Mouse (Mus musculus): ENCODE results near the gene Csnk2a1. TPM values are rescaled to one million over a fixed set of nuclear protein-coding genes. Genes with fewer than 3 reads are reported as not detected.
"Not testable (repeated sequence)": the region's sequence is repeated elsewhere in the genome, so short reads cannot be mapped to it uniquely, and the experiment has no call there.

Gene Csnk2a1
- polyA plus RNA-seq, 1 experiment from 2014 or later: 57.8 TPM

- WGBS: 95% methylated on average over 1 of the region's 1 CpGs
- no peaks in the 10 kb centered on the region for H3K36me3 ChIP-seq (replicated peaks; ENCODE audit: control insufficient read depth, insufficient read depth, low read depth, low read length)
- no peak overlapping the region for H3K9ac ChIP-seq (replicated peaks; ENCODE audit: low read length)
- H3K9me3 ChIP-seq (replicated peaks; ENCODE audit: control insufficient read depth, low read length): no peaks in the 10 kb centered on the region
- no peak for DNase-seq (ENCODE audit: low spot score)
- no peak overlapping the region for H3K4me2 ChIP-seq (ENCODE audit: low read depth, low read length)
- no peaks in the 10 kb centered on the region for H3K27me3 ChIP-seq (ENCODE audit: control insufficient read depth, insufficient read depth, low read length)
- no peak overlapping the region for H3K27ac ChIP-seq (replicated peaks; ENCODE audit: low read depth, low read length)
- H3K4me3 ChIP-seq (ENCODE audit: low read depth, low read length): no peak overlapping the region
- no peak for ATAC-seq (replicated peaks; ENCODE audit: insufficient number of reproducible peaks, low FRiP score, low TSS enrichment, low read depth)
- H3K4me1 ChIP-seq (ENCODE audit: control insufficient read depth, insufficient read depth, low read length): no peaks in the 10 kb centered on the region
These were observed 20.6 kb downstream of the Csnk2a1 start for GRCm38 (mm10) chr2:152247213-152247612.

- Histone ChIP-seq H3K27me3 (ENCODE audit: control insufficient read depth, insufficient read depth, low read length) (no peaks in the 10 kb centered on the region), H3K36me3 (replicated peaks; ENCODE audit: control insufficient read depth, insufficient read depth, low read depth, low read length) (no peaks in the 10 kb centered on the region; the same call in 1 of the 2 replicates), H3K27ac (replicated peaks; ENCODE audit: low read depth, low read length) (no peak overlapping the region), H3K4me1 (ENCODE audit: control insufficient read depth, insufficient read depth, low read length) (no peaks in the 10 kb centered on the region), H3K9me3 (replicated peaks; ENCODE audit: control insufficient read depth, low read length) (no peaks in the 10 kb centered on the region), H3K4me3 (ENCODE audit: low read depth, low read length) (no peak overlapping the region), H3K4me2 (ENCODE audit: low read depth, low read length) (no peak overlapping the region), H3K9ac (replicated peaks; ENCODE audit: low read length) (no peak overlapping the region)
- DNase-seq (ENCODE audit: low spot score) (no peak), ATAC-seq (replicated peaks; ENCODE audit: insufficient number of reproducible peaks, low FRiP score, low TSS enrichment, low read depth) (no peak)
- 49% methylated on average over 2 of the region's 4 CpGs for WGBS
These were observed 23.9 kb downstream of the Csnk2a1 start for GRCm38 (mm10) chr2:152250511-152250910.

GRCm38 (mm10) chr2:152259739-152260138 lies 33.1 kb downstream of the Csnk2a1 start:
- H3K27me3 ChIP-seq (ENCODE audit: control insufficient read depth, insufficient read depth, low read length): no peaks in the 10 kb centered on the region
- no peaks in the 10 kb centered on the region for H3K4me1 ChIP-seq (ENCODE audit: control insufficient read depth, insufficient read depth, low read length)
- H3K4me2 ChIP-seq (ENCODE audit: low read depth, low read length): no peak overlapping the region
- no peak overlapping the region for H3K9ac ChIP-seq (replicated peaks; ENCODE audit: low read length)
- H3K27ac ChIP-seq (replicated peaks; ENCODE audit: low read depth, low read length): no peak overlapping the region
- H3K4me3 ChIP-seq (ENCODE audit: low read depth, low read length): no peak overlapping the region
- no peak for DNase-seq (ENCODE audit: low spot score)
- H3K9me3 ChIP-seq (replicated peaks; ENCODE audit: control insufficient read depth, low read length): no peaks in the 10 kb centered on the region
- 83% methylated on average over 1 of the region's 1 CpGs for WGBS
- peaks cover 13% of the 10 kb centered on the region for H3K36me3 ChIP-seq (replicated peaks; ENCODE audit: control insufficient read depth, insufficient read depth, low read depth, low read length)
- no peak for ATAC-seq (replicated peaks; ENCODE audit: insufficient number of reproducible peaks, low FRiP score, low TSS enrichment, low read depth)

- DNase-seq (ENCODE audit: low spot score) (peak; percentile 13), ATAC-seq (replicated peaks; ENCODE audit: insufficient number of reproducible peaks, low FRiP score, low TSS enrichment, low read depth) (no peak)
- no peak overlapping the region for H3K4me3 ChIP-seq (ENCODE audit: low read depth, low read length)
- H3K9ac ChIP-seq (replicated peaks; ENCODE audit: low read length): no peak overlapping the region
- H3K27me3 ChIP-seq (ENCODE audit: control insufficient read depth, insufficient read depth, low read length): no peaks in the 10 kb centered on the region
- 87% methylated on average over 2 of the region's 2 CpGs for WGBS
- H3K9me3 ChIP-seq (replicated peaks; ENCODE audit: control insufficient read depth, low read length): no peaks in the 10 kb centered on the region
- no peak overlapping the region for H3K27ac ChIP-seq (replicated peaks; ENCODE audit: low read depth, low read length)
- H3K36me3 ChIP-seq (replicated peaks; ENCODE audit: control insufficient read depth, insufficient read depth, low read depth, low read length): peaks cover 3% of the 10 kb centered on the region
- no peaks in the 10 kb centered on the region for H3K4me1 ChIP-seq (ENCODE audit: control insufficient read depth, insufficient read depth, low read length)
- no peak overlapping the region for H3K4me2 ChIP-seq (ENCODE audit: low read depth, low read length)
These were observed 47.0 kb downstream of the Csnk2a1 start for GRCm38 (mm10) chr2:152273639-152274038.

- Histone ChIP-seq H3K4me3 (ENCODE audit: low read depth, low read length) (no peak overlapping the region), H3K27me3 (ENCODE audit: control insufficient read depth, insufficient read depth, low read length) (no peaks in the 10 kb centered on the region), H3K9me3 (replicated peaks; ENCODE audit: control insufficient read depth, low read length) (no peaks in the 10 kb centered on the region), H3K4me1 (ENCODE audit: control insufficient read depth, insufficient read depth, low read length) (no peaks in the 10 kb centered on the region), H3K27ac (replicated peaks; ENCODE audit: low read depth, low read length) (no peak overlapping the region), H3K4me2 (ENCODE audit: low read depth, low read length) (no peak overlapping the region), H3K9ac (replicated peaks; ENCODE audit: low read length) (no peak overlapping the region), H3K36me3 (replicated peaks; ENCODE audit: control insufficient read depth, insufficient read depth, low read depth, low read length) (no peaks in the 10 kb centered on the region; the same call in none of the 2 replicates)
- no peak for DNase-seq (ENCODE audit: low spot score)
- 84% methylated on average over 3 of the region's 3 CpGs for WGBS
- no peak for ATAC-seq (replicated peaks; ENCODE audit: insufficient number of reproducible peaks, low FRiP score, low TSS enrichment, low read depth)
These were observed 54.8 kb downstream of the Csnk2a1 start for GRCm38 (mm10) chr2:152281407-152281806.

- WGBS: 89% methylated on average over 5 of the region's 5 CpGs
- H3K27ac ChIP-seq (replicated peaks; ENCODE audit: low read depth, low read length): no peak overlapping the region
- ATAC-seq (replicated peaks; ENCODE audit: insufficient number of reproducible peaks, low FRiP score, low TSS enrichment, low read depth): no peak
- no peaks in the 10 kb centered on the region for H3K36me3 ChIP-seq (replicated peaks; ENCODE audit: control insufficient read depth, insufficient read depth, low read depth, low read length)
- H3K9ac ChIP-seq (replicated peaks; ENCODE audit: low read length): no peak overlapping the region
- no peaks in the 10 kb centered on the region for H3K9me3 ChIP-seq (replicated peaks; ENCODE audit: control insufficient read depth, low read length)
- no peak for DNase-seq (ENCODE audit: low spot score)
- no peak overlapping the region for H3K4me3 ChIP-seq (ENCODE audit: low read depth, low read length)
- H3K27me3 ChIP-seq (ENCODE audit: control insufficient read depth, insufficient read depth, low read length): no peaks in the 10 kb centered on the region
- no peaks in the 10 kb centered on the region for H3K4me1 ChIP-seq (ENCODE audit: control insufficient read depth, insufficient read depth, low read length)
- no peak overlapping the region for H3K4me2 ChIP-seq (ENCODE audit: low read depth, low read length)
These were observed 60.9 kb downstream of the Csnk2a1 start for GRCm38 (mm10) chr2:152287560-152287959.

GRCm38 (mm10) chr2:152288046-152288445 lies 61.4 kb downstream of the Csnk2a1 start:
- Histone ChIP-seq H3K9me3 (replicated peaks; ENCODE audit: control insufficient read depth, low read length) (no peaks in the 10 kb centered on the region), H3K4me2 (ENCODE audit: low read depth, low read length) (no peak overlapping the region), H3K4me3 (ENCODE audit: low read depth, low read length) (no peak overlapping the region), H3K36me3 (replicated peaks; ENCODE audit: control insufficient read depth, insufficient read depth, low read depth, low read length) (no peaks in the 10 kb centered on the region), H3K4me1 (ENCODE audit: control insufficient read depth, insufficient read depth, low read length) (no peaks in the 10 kb centered on the region), H3K9ac (replicated peaks; ENCODE audit: low read length) (no peak overlapping the region), H3K27me3 (ENCODE audit: control insufficient read depth, insufficient read depth, low read length) (no peaks in the 10 kb centered on the region), H3K27ac (replicated peaks; ENCODE audit: low read depth, low read length) (no peak overlapping the region)
- no peak for DNase-seq (ENCODE audit: low spot score)
- WGBS: 75% methylated on average over 8 of the region's 8 CpGs
- no peak for ATAC-seq (replicated peaks; ENCODE audit: insufficient number of reproducible peaks, low FRiP score, low TSS enrichment, low read depth)

GRCm38 (mm10) chr2:152289623-152290022 lies 63.0 kb downstream of the Csnk2a1 start:
- not testable (repeated sequence) for ATAC-seq (replicated peaks; ENCODE audit: insufficient number of reproducible peaks, low FRiP score, low TSS enrichment, low read depth); H3K36me3 ChIP-seq (replicated peaks; ENCODE audit: control insufficient read depth, insufficient read depth, low read depth, low read length); DNase-seq (ENCODE audit: low spot score); H3K4me3 ChIP-seq (ENCODE audit: low read depth, low read length); H3K27ac ChIP-seq (replicated peaks; ENCODE audit: low read depth, low read length); H3K9ac ChIP-seq (replicated peaks; ENCODE audit: low read length); H3K27me3 ChIP-seq (ENCODE audit: control insufficient read depth, insufficient read depth, low read length); H3K4me2 ChIP-seq (ENCODE audit: low read depth, low read length); H3K4me1 ChIP-seq (ENCODE audit: control insufficient read depth, insufficient read depth, low read length); H3K9me3 ChIP-seq (replicated peaks; ENCODE audit: control insufficient read depth, low read length)
- WGBS: 94% methylated on average over 1 of the region's 2 CpGs
